Mouse (Mus musculus): ENCODE measurements around the gene Cdv3. TPM values are rescaled to one million over a fixed set of nuclear protein-coding genes. Genes with fewer than 3 reads are reported as not detected.
A peak's percentile ranks its signal among the peaks of the same experiment; 100 is the strongest.

Cdv3 gene
- polyA plus RNA-seq, 1 experiment, result 58.3 TPM

GRCm38 (mm10) chr9:103305332-103306041, 60.2 kb downstream of the Cdv3 start:
- TF ChIP-seq POLR2A (IDR thresholded peaks at IDR 0.05; ENCODE audit: borderline replicate concordance, insufficient read depth, low read length), result no peak
- TF ChIP-seq CTCF (IDR thresholded peaks at IDR 0.05; ENCODE audit: borderline replicate concordance, insufficient read depth, low read depth, low read length), result no peak
- DNase-seq, result peak in 1 of 2 experiments; percentile 3
- H3K27ac ChIP-seq (ENCODE audit: insufficient read depth, low read length), result no peak overlapping the region
- H3K4me1 ChIP-seq (ENCODE audit: control insufficient read depth, insufficient read depth, low read length), result no peaks in the 10 kb centered on the region
- no peaks in the 10 kb centered on the region for H3K27me3 ChIP-seq (ENCODE audit: control insufficient read depth, insufficient read depth, low read length)
- H3K4me3 ChIP-seq (replicated peaks; ENCODE audit: insufficient read depth, low read depth, low read length), result peak overlapping the region; percentile 97
- WGBS, result under 1% methylated on average over 40 of the region's 40 CpGs

GRCm38 (mm10) chr9:103304927-103305326, 60.7 kb downstream of the Cdv3 start, which contains the start of the genes 1300017J02Rik and Topbp1:
Gene 1300017J02Rik (minus strand): TSS chr9:103305082.
Gene Topbp1 (plus strand): TSS chr9:103305215.
- TF ChIP-seq POLR2A (IDR thresholded peaks at IDR 0.05; ENCODE audit: borderline replicate concordance, insufficient read depth, low read length), result peak; percentile 99
- no peak for TF ChIP-seq CTCF (IDR thresholded peaks at IDR 0.05; ENCODE audit: borderline replicate concordance, insufficient read depth, low read depth, low read length)
- peak within 1 kb of the TSS; percentile 97 for H3K4me3 ChIP-seq (replicated peaks; ENCODE audit: insufficient read depth, low read depth, low read length)
- H3K27me3 ChIP-seq (ENCODE audit: control insufficient read depth, insufficient read depth, low read length), result no peaks in the 10 kb centered on the region
- under 1% methylated on average over 49 of the region's 49 CpGs for WGBS
- peak within 1 kb of the TSS; percentile 75 for H3K27ac ChIP-seq (ENCODE audit: insufficient read depth, low read length)
- peak; percentile 90 to 93 for DNase-seq
- H3K4me1 ChIP-seq (ENCODE audit: control insufficient read depth, insufficient read depth, low read length), result no peaks in the 10 kb centered on the region

Other genes with a start within 250 kb of the Cdv3 start
- 48.8 and 51.5 TPM in 2 replicates for gene Srprb, start 163.7 kb downstream of the Cdv3 start, polyA plus RNA-seq (2012; rRNA removed)
- gene Gm20425, start 135.5 kb downstream of the Cdv3 start, polyA plus RNA-seq (2012; rRNA removed), result 0.39 TPM in 1 of 2 replicates, not detected in the other
- 936 and 1,078 TPM in 2 replicates for gene Trf, start 135.4 kb downstream of the Cdv3 start, polyA plus RNA-seq (2012; rRNA removed)
- 0.69 and 0.71 TPM in 2 replicates for gene 1300017J02Rik, start 60.8 kb downstream of the Cdv3 start, polyA plus RNA-seq (2012; rRNA removed)
- 14.0 and 14.1 TPM in 2 replicates for gene Topbp1, start 60.6 kb downstream of the Cdv3 start, polyA plus RNA-seq (2012; rRNA removed)
- gene Bfsp2, start 114.6 kb upstream of the Cdv3 start, polyA plus RNA-seq (2012; rRNA removed), result 7.6 and 9.2 TPM in 2 replicates

Data from cerebellum, adult 2 months (tissue).